Mouse (Mus musculus): ENCODE measurements around the gene Pkig. TPM values are rescaled to one million over a fixed set of nuclear protein-coding genes. Genes with fewer than 3 reads are reported as not detected.

Pkig gene
- total RNA-seq, 2 experiments from 2014 or later = 75.4 to 87.8 TPM

DNA sequence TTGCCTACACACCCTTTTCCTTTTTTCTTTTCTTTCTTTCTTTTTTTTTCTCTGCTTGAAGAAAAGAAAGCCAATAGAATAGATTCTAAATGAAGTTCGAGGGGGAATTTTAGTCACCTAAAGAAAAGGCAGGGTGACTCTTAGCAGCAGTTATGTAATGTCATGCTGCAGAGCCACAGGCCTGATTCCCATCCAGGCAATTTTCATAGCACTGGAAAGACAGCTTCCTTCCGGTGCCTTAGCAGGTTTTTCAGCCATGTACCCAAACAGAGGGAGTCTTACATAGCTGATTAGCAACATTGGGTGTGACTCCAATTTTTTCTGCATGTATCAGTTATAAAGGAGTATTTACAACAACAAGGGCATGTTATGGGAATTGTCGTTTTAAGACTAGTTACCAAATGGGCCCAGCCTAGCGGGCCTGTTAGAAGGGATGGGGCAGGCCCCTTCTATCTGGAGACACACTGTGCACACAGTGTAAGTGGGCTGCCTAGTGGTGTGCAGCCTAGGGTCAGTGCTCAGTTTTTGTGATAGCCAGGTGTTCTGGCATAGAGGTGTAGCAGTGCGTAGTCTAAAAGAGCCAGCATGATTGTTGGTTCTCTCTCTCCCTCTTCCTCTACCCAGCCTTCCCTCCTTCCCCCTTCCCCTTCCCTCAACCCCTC, 45.5 kb downstream of the Pkig start:
- no peak for DNase-seq (ENCODE audit: low spot score in 2 of 2)

DNA sequence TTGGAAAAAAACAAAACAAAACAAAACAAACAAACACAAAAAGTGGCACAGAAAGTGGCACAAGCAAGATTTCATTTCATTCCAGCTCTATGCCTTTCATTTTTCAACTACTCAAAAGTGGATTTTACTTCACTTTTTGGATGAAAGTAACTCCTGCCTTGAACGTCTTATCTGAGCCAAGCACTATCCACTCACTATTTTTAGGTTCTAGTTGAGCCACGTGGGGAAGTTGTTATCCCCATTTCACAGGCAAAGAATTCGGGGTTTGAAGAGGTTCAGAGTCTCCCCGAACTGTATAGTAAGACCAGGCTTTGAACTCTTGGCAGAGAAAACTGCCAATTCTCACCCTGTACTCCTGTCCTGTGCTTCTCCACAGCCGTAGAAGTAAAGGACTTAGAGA, 50.1 kb downstream of the Pkig start:
- no peak for DNase-seq (ENCODE audit: low spot score in 2 of 2)

DNA sequence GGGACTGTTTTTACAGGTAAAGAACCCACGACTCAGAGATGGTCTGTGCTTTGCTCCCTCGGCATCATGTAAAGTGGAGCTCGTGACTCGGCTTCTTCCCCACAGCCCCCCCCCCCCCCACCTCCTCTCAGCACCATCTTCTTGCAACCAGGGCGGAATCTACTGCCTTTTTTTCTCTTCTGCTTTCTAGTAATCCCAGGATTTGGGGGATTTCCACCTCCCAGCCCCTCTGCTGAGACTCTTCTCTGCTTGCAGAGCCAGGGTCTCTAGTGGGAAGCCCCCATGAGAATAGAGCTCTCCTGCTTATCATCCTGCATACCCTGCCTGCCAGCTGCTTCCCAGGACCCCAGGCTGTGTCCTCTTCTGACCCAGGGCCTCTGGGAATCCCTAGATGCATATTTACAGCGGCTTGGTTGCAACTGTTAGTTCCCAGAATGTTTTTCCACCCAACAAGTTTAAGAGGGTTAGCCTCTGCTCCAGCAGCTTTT, 50.6 kb downstream of the Pkig start:
- no peak for DNase-seq (ENCODE audit: low spot score in 2 of 2)

DNA sequence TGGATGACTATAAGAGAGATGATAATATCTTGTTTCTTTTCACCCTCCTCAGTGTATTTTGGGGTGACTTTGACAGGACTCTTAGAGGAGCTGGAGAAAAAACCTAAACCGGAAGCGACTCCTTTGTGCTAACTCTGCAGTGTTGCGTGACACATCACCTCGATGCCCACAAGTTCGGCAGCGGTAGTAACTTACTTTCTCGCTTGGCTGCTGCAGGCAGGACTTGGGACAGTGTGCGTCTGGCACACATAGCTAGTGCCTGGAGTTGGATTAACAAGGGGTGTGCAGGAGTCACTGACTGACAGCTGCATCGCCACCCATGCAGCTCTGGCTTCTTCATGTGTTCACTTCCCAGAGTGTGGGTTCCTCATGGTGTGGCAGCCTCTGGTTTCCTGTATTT, 51.8 kb downstream of the Pkig start:
- DNase-seq (ENCODE audit: low spot score in 2 of 2) = no peak

DNA sequence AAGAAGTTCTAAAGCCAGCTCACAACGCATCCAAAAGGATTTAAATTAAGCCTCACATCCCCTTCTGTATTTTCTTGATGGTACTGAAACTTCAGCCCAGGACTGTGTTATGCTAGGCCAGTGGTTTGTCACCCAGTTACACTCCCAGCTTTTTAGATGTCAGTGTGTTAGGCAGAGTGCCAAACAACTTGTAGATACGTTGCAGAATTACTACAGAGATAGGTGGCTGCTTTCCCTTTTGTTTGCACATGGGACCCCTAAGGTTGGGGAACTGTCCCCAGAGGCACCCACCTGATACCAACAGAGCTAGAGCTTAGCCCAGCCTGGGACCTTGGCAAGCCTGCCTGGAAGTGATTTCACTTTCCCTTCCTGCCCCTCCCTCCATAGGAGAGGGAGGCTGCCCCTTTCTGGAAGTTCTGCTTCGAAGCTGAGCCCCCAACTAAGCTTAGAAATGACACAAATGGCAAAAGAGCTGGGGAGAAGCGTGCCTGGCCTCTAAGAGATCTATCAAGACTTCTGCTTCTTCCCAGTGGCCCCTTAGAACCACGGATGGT, 52.5 kb downstream of the Pkig start:
- no peak for DNase-seq (ENCODE audit: low spot score in 2 of 2)

GRCm38 (mm10) chr2:163711368-163711868, 53.2 kb downstream of the Pkig start:
- DNase-seq (ENCODE audit: low spot score in 2 of 2) = no peak

- DNase-seq (ENCODE audit: low spot score in 2 of 2) = no peak
Measured at GRCm38 (mm10) chr2:163712473-163712872, 54.3 kb downstream of the Pkig start.

GRCm38 (mm10) chr2:163712874-163713273, 54.7 kb downstream of the Pkig start:
- DNase-seq (ENCODE audit: low spot score in 2 of 2) = no peak

DNA sequence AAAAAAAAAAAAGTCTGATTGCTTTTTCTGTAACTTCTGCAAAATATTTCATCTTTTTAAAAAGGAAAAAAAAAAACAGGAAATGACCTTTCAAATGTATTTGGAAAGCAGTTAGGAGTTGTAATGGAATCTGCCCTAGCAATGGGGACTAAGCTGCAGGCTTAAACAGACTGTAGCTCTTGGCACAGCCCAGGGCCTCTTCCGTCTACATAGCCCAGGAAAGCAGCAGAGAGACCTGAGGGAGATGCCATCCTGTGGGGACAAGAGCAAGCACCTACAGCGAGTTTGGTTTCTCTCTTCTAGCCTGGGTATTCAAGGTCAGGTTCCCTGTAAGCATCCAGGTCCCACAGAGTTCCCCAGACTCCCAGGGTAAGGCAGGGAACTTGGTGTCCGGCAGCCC, 55.2 kb downstream of the Pkig start:
- no peak for DNase-seq (ENCODE audit: low spot score in 2 of 2)

- DNase-seq (ENCODE audit: low spot score in 2 of 2) = no peak
Measured at GRCm38 (mm10) chr2:163716448-163716847, 58.3 kb downstream of the Pkig start.

DNA sequence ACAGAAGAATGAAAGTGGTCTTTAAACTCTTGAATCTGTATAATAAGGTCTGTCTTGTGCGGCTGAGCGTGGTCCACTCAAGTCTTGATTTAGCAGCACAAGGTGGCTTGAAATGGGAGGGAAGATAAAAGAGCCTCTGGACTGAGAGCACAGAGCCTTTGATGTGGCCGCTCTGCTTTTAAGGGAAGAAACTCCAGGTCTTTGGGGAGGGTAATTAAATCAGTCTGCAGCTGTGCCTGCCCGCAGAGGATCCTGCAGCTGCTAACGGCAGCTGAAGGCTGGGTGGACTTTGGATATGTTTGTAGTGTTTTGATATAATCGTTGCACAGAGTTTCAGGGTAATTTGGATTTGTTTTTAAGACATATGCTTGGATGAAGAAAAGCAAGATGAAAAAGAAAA, 58.7 kb downstream of the Pkig start:
- no peak for DNase-seq (ENCODE audit: low spot score in 2 of 2)

DNA sequence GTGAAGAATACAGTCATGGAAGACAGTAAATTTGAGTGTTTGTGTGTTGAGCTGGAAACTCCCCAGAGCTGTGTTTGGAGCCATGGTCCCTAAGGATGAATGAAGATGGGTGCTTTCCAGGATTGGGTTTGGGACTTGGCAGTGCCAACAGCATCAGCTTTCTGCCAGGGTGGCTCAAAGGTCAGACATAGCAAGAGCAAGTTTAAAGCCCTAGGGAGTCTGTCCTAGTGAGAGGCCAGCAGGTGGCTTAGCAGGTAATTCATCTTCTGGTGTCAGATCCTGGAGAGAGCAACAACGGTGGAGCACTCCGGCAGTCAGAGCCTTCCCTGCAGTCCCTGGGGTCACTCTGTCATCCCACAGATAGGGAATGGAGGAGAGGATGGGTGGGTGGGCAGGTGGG, 60.3 kb downstream of the Pkig start:
- no peak for DNase-seq (ENCODE audit: low spot score in 2 of 2)

- peak; percentile 90 to 91 for DNase-seq (ENCODE audit: low spot score in 2 of 2)
Measured at GRCm38 (mm10) chr2:163718951-163719603, 60.9 kb downstream of the Pkig start.

DNA sequence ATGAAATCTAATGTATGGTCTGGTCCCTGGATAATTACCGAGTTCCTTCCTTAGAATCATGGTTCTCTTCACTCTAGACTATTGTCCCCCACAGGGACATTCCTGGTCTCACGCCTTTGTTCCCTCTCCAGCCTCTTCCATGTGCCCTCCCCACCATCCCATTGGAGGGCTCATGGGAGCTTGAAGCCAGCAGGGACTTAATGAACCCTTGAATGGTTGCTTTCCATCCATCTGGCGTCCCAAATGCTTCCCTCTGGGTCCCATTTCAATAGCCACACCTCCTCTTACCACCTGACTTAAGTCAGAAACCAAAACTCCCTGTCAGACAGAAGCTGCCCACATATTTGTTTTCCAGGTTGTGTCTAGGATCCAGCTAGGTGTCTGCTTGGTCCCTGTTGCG, 61.4 kb downstream of the Pkig start:
- peak in 1 of 2 experiments; percentile 35 for DNase-seq (ENCODE audit: low spot score in 2 of 2)

GRCm38 (mm10) chr2:163722550-163722949, 64.4 kb downstream of the Pkig start:
- peak; percentile 68 to 69 for DNase-seq (ENCODE audit: low spot score in 2 of 2)

DNA sequence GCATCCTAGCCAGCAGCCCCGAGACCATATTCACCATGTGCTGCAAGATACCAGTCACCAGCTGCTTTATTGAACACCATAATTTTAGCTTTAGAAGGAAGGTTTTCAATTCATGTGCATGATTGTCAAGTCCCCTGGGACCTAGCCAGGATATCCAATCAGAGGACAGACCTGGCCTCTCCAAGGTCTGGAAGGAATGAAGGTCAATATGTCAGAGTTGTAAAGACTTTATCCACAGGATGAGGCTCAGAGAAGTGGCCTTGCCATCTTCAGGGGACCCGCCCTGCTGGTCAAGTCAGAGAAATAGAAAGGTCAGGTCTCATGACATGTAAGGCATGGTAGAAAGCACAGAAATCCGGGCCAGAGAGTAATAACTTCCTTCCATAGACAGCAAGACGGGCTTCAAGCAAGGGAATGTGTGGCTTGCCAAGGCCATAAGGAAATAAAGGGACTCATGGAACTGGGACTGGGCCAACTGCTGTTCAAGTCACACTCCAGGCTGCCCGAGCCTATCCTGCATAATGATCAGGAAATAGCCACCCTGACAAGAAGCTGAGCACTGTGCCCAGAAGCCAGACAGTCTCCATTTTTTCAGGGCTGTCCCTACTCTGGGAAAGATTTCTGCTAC, 68.7 kb downstream of the Pkig start:
- DNase-seq (ENCODE audit: low spot score in 2 of 2) = no peak

GRCm38 (mm10) chr2:163728300-163728699, 70.1 kb downstream of the Pkig start:
- no peak for DNase-seq (ENCODE audit: low spot score in 2 of 2)

- no peak for DNase-seq (ENCODE audit: low spot score in 2 of 2)
Measured at GRCm38 (mm10) chr2:163732021-163732420, 73.8 kb downstream of the Pkig start.

DNA sequence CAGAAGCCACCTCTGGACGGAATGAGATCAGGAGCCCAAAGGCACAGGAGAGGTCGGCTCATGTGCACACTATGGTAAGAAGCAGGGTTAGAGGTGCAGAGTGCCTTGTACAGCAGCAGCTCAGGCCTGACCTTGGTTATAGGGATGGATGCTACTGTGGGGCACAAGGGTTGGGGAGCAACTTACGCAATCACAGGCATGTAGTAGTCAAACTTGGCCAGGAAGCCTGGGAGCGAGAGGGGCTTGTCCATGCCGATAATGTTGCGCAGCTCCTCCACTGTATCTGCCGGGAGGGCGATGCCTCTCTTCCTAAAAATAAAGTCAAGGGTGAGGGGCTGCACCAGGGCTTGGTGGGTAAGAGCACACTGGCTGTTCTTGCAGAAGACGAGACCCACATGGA, 77.0 kb downstream of the Pkig start:
- no peak for DNase-seq (ENCODE audit: low spot score in 2 of 2)

DNA sequence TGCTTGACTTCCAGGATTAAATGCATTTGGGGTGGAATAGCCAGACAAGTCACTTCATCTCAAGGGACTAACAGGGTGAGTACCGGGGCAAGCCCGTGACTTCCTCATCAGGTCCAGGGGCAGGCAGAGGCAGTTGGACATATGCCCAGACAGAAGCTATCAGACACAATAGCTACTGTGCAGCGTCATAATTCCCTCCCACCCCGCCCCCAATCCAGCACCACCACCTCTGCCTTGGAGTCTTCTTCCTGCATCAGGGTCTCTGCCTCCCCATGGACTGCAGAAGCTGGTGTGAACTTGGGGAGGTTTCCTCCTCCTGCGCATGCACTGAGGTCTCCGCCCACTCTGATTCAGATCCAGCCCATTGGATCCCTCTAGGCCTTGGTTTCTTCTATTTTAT, 77.8 kb downstream of the Pkig start:
- no peak for DNase-seq (ENCODE audit: low spot score in 2 of 2)

DNA sequence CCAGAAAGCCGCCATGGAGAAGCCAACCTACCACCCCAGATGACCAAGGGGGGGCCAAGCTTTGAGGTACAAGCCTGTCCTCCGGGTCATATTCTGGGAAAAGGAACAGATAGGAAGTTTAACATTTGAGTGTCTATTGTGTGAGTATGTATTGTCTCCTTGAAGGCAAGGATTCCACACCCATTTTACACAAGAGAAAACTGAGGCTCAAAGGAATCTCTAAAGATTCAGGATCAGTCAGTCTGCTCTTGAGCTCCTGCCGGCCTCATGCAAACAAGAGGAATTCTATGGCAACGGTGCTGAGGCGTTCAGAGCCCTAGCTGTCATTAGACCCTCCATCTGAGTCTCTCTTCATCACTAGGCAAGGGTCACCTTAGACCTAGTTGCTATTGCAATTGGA, 84.5 kb downstream of the Pkig start:
- DNase-seq (ENCODE audit: low spot score in 2 of 2) = no peak

DNA sequence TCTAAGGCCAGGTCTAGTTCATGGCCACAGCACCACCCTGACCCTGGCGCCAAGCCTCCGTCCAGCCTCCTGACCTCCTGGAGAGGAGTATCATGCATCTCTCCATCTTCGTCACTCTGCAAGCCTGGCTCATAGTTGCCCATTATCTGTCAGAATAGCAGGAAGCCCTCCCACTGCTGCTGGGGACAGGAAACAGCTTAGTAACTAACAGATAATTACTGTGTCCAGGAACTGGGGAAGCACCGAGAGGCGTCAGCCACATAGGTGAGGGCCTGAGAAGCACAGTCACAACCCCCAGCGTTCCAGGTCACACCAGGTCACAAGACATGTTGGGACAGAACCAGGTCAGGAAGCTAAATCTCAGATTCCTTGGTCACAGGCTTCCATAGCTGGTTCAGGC, 85.2 kb downstream of the Pkig start:
- no peak for DNase-seq (ENCODE audit: low spot score in 2 of 2)
